Mouse (Mus musculus) intestine, postnatal 0 days (tissue): ENCODE results near the gene Nav1. TPM values are rescaled to one million over a fixed set of nuclear protein-coding genes. Genes with fewer than 3 reads are reported as not detected.

ENCODE experiments used
- ATAC-seq: fragments of 200-750 bp; cut with Nextera tagmentation; 2 replicates; pipeline ENCODE4 v1.8.0; 2017; ENCODE audit warnings: mild to moderate bottlenecking, moderate TSS enrichment, moderate library complexity
- H3K27ac ChIP-seq: fragments of 300-500 bp; sonication (generic); 2 replicates; pipeline ENCODE4 v1.5.1; 2014; ENCODE audit warnings: mild to moderate bottlenecking, low read depth, low read length, moderate library complexity
- H3K27me3 ChIP-seq: fragments of 300-500 bp; sonication (generic); replicated peaks from 2 replicates; pipeline ENCODE4 v1.6.1; 2014; ENCODE audit warnings: low read length, mixed read lengths; ENCODE audit not compliant: control insufficient read depth, insufficient read depth
- H3K36me3 ChIP-seq: fragments of 300-500 bp; sonication (generic); 2 replicates; pipeline ENCODE4 v1.6.1; 2014; ENCODE audit warnings: mild to moderate bottlenecking, moderate library complexity; ENCODE audit not compliant: control insufficient read depth, insufficient read depth
- H3K4me1 ChIP-seq: fragments of 300-500 bp; sonication (generic); replicated peaks from 2 replicates; pipeline ENCODE4 v1.6.1; 2014; ENCODE audit warnings: antibody characterized with exemption, low read length, mixed read lengths; ENCODE audit not compliant: control insufficient read depth, insufficient read depth
- H3K4me2 ChIP-seq: fragments of 300-500 bp; sonication (generic); replicated peaks from 2 replicates; pipeline ENCODE4 v1.6.1; 2014; ENCODE audit warnings: low read depth, mild to moderate bottlenecking, moderate library complexity
- H3K4me3 ChIP-seq: fragments of 300-500 bp; sonication (generic); 2 replicates; pipeline ENCODE4 v1.5.1; 2014; ENCODE audit warnings: low read depth, low read length
- H3K9ac ChIP-seq: fragments of 300-500 bp; sonication (generic); 2 replicates; pipeline ENCODE4 v1.6.1; 2014; ENCODE audit warnings: mild to moderate bottlenecking, low read depth, low read length
- H3K9me3 ChIP-seq: fragments of 300-500 bp; sonication (generic); 2 replicates; pipeline ENCODE4 v1.6.1; 2016; ENCODE audit warnings: mixed run types; ENCODE audit not compliant: control insufficient read depth
- CTCF ChIP-seq: sonication (generic); IDR thresholded peaks from 2 replicates; pipeline ENCODE4 v1.5.1; 2016; ENCODE audit warnings: low read depth, mild to moderate bottlenecking, control low read depth, antibody characterized with exemption, moderate library complexity
- WGBS: fragments of 180-500 bp; shearing (Covaris S2); extraction: QIAGEN DNeasy Blood & Tissue Kit; methylation state at CpG from one replicate; pipeline ENCODE4 v1.1.7; 2014; 5-methylcytosine and 5-hydroxymethylcytosine counted together
- polyA plus RNA-seq: library from polyadenylated mRNA; unstranded; fragments of >200 nt; fragmentation: Nextera tagmentation; extraction: Ambion mirVana; gene quantifications from 2 replicates; pipeline ENCODE4 v1.2.1, GENCODE M21; 2015

Nav1 gene
- polyA plus RNA-seq, 1 experiment from 2014 or later, result 3.4 TPM

- 65% methylated on average over 1 of the region's 1 CpGs for WGBS
Observed at GRCm38 (mm10) chr1:135639093-135639492, 32.0 kb upstream of the Nav1 start.

GRCm38 (mm10) chr1:135637574-135638008, 30.5 kb upstream of the Nav1 start:
- Histone ChIP-seq H3K4me3 (no peak overlapping the region), H3K4me1 (no peaks in the 10 kb centered on the region), H3K27ac (no peak overlapping the region), H3K9me3 (no peaks in the 10 kb centered on the region), H3K4me2 (no peak overlapping the region), H3K27me3 (no peaks in the 10 kb centered on the region), H3K36me3 (no peaks in the 10 kb centered on the region), H3K9ac (no peak overlapping the region)
- no peak for ATAC-seq
- WGBS, result 20% methylated on average over 3 of the region's 3 CpGs
- TF ChIP-seq CTCF, result no peak

More at GRCm38 (mm10) chr1:135639093-135639492, 32.0 kb upstream of the Nav1 start:
- H3K36me3 ChIP-seq, result no peaks in the 10 kb centered on the region
- no peak overlapping the region for H3K9ac ChIP-seq
- no peaks in the 10 kb centered on the region for H3K9me3 ChIP-seq
- no peak for TF ChIP-seq CTCF
- no peaks in the 10 kb centered on the region for H3K27me3 ChIP-seq
- H3K27ac ChIP-seq, result no peak overlapping the region
- H3K4me2 ChIP-seq, result no peak overlapping the region
- ATAC-seq, result no peak
- no peak overlapping the region for H3K4me3 ChIP-seq
- no peaks in the 10 kb centered on the region for H3K4me1 ChIP-seq

- Histone ChIP-seq H3K4me3 (no peak overlapping the region), H3K9ac (no peak overlapping the region), H3K27ac (no peak overlapping the region), H3K36me3 (no peaks in the 10 kb centered on the region), H3K27me3 (no peaks in the 10 kb centered on the region), H3K4me2 (no peak overlapping the region), H3K9me3 (no peaks in the 10 kb centered on the region), H3K4me1 (no peaks in the 10 kb centered on the region)
- no peak for ATAC-seq
- WGBS, result 50% methylated on average over 6 of the region's 6 CpGs
- no peak for TF ChIP-seq CTCF
Observed at GRCm38 (mm10) chr1:135636111-135636511, 29.0 kb upstream of the Nav1 start.

GRCm38 (mm10) chr1:135635323-135636064, 28.4 kb upstream of the Nav1 start:
- H3K9me3 ChIP-seq, result no peaks in the 10 kb centered on the region
- ATAC-seq, result no peak
- 0 out of 2 replicates have a peak, but pooled peaks cover 2% of the 10 kb centered on the region for H3K4me1 ChIP-seq
- H3K36me3 ChIP-seq, result no peaks in the 10 kb centered on the region
- no peak overlapping the region for H3K4me2 ChIP-seq
- no peak overlapping the region for H3K27ac ChIP-seq
- no peak overlapping the region for H3K4me3 ChIP-seq
- H3K27me3 ChIP-seq, result no peaks in the 10 kb centered on the region
- no peak overlapping the region for H3K9ac ChIP-seq
- WGBS, result 77% methylated on average over 11 of the region's 11 CpGs
- TF ChIP-seq CTCF, result no peak

GRCm38 (mm10) chr1:135634791-135635190, 27.7 kb upstream of the Nav1 start:
- H3K36me3 ChIP-seq, result no peaks in the 10 kb centered on the region
- no peak overlapping the region for H3K27ac ChIP-seq
- ATAC-seq, result no peak
- H3K4me2 ChIP-seq, result no peak overlapping the region
- H3K27me3 ChIP-seq, result no peaks in the 10 kb centered on the region
- H3K4me3 ChIP-seq, result no peak overlapping the region
- 0 out of 2 replicates have a peak, but pooled peaks cover 2% of the 10 kb centered on the region for H3K4me1 ChIP-seq
- TF ChIP-seq CTCF, result no peak
- no peaks in the 10 kb centered on the region for H3K9me3 ChIP-seq
- 19% methylated on average over 6 of the region's 6 CpGs for WGBS
- H3K9ac ChIP-seq, result no peak overlapping the region

- 0 out of 2 replicates have a peak, but pooled peaks cover 2% of the 10 kb centered on the region for H3K4me1 ChIP-seq
- no peak for ATAC-seq
- 77% methylated on average over 2 of the region's 2 CpGs for WGBS
- TF ChIP-seq CTCF, result no peak
- H3K4me3 ChIP-seq, result no peak overlapping the region
- no peak overlapping the region for H3K4me2 ChIP-seq
- no peak overlapping the region for H3K27ac ChIP-seq
- H3K36me3 ChIP-seq, result no peaks in the 10 kb centered on the region
- no peaks in the 10 kb centered on the region for H3K27me3 ChIP-seq
- H3K9ac ChIP-seq, result no peak overlapping the region
- no peaks in the 10 kb centered on the region for H3K9me3 ChIP-seq
Observed at GRCm38 (mm10) chr1:135633884-135634283, 26.8 kb upstream of the Nav1 start.
